Mouse (Mus musculus) myocyte (in vitro differentiated cells): Measurements from ENCODE around the gene Plekhm1.

Experiments
- MAX ChIP-seq: IDR thresholded peaks from one replicate; pipeline ENCODE4 v1.6.1; 2011; ENCODE audit warnings: low read depth, mild to moderate bottlenecking, control low read depth
- MYOG ChIP-seq, 3 experiments: IDR thresholded peaks; one replicate each; pipeline ENCODE4 v1.6.1; 2011; ENCODE audit warnings: control low read depth in 2 of 3, low read depth in 2 of 3, mild to moderate bottlenecking in 2 of 3; ENCODE audit not compliant: insufficient read length in 2 of 3, control insufficient read depth in 1 of 3, insufficient read depth in 1 of 3

DNA sequence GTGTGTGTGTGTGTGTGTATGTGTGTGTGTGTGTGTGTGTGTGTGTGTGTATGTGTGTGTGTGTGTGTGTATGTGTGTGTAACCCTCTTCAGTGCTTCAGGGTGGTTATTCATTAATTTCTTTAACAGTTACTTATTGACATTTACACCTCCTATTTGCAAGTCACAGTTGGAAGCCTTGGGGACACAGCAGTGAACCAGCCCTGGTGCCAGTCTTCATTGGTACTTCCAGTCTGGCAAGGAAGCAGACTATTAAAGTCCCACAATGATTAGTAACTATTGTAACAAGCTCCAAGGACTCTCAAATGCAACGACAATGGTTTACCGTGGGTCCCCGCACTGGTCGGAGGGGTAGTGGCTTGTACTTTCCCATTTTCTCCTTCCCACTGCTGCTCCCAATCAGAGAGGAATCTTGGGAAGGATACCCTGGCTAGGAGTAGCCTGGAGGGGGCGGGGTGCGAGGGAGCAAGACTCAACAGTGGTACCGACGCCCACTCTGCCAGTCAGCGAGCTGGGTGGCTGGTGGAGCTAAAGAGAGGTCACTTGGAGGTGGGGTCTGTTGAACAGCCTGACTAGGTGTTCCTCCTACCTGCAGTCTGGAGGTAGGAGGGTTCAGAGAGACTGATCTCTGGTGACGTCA lies 97.6 kb downstream of the Plekhm1 start:
- TF ChIP-seq MYOG (IDR thresholded peaks at IDR 0.05; ENCODE audit: control insufficient read depth in 1 of 3, insufficient read depth in 1 of 3, insufficient read length in 2 of 3, low read depth in 2 of 3) (no peak), MAX (no peak)
